Mouse (Mus musculus) C2C12 (cell line): Measurements from ENCODE around the gene Ankdd1b. TPM values are rescaled to one million over a fixed set of nuclear protein-coding genes. Genes with fewer than 3 reads are reported as not detected.

Experiments
- H3K27me3 ChIP-seq: one replicate; pipeline ENCODE4 v1.6.1; 2011; ENCODE audit not compliant: control insufficient read depth, insufficient read depth, insufficient read length
- H3K36me3 ChIP-seq: one replicate; pipeline ENCODE4 v1.6.1; 2011; ENCODE audit not compliant: control insufficient read depth, insufficient read depth
- H3K4me3 ChIP-seq: one replicate; pipeline ENCODE4 v1.5.1; 2011; ENCODE audit warnings: mild to moderate bottlenecking, control low read depth; ENCODE audit not compliant: poor library complexity, insufficient read depth, severe bottlenecking
- H3K79me2 ChIP-seq: one replicate; pipeline ENCODE4 v1.6.1; 2011; ENCODE audit not compliant: control insufficient read depth, insufficient read depth
- H3K79me3 ChIP-seq: one replicate; pipeline ENCODE4 v1.6.1; 2011; ENCODE audit warnings: low read depth, control low read depth
- H3ac ChIP-seq: one replicate; pipeline ENCODE3; 2011; ENCODE audit warnings: low read depth; ENCODE audit not compliant: control insufficient read depth, insufficient read length
- CEBPB ChIP-seq: IDR thresholded peaks from one replicate; pipeline ENCODE4 v1.6.1; 2011; ENCODE audit warnings: low read depth, mild to moderate bottlenecking, control low read depth, moderate library complexity
- CTCF ChIP-seq: IDR thresholded peaks from one replicate; pipeline ENCODE4 v1.5.1; 2011; ENCODE audit not compliant: control insufficient read depth, insufficient read depth, insufficient read length
- FOSL1 ChIP-seq: IDR thresholded peaks from one replicate; pipeline ENCODE4 v1.8.0; 2011; ENCODE audit warnings: mild to moderate bottlenecking, low read length; ENCODE audit not compliant: poor library complexity, insufficient read depth, severe bottlenecking
- MAX ChIP-seq: IDR thresholded peaks from one replicate; pipeline ENCODE4 v1.6.1; 2011; ENCODE audit warnings: mild to moderate bottlenecking, control low read depth
- MYOD1 ChIP-seq: IDR thresholded peaks from one replicate; pipeline ENCODE4 v1.6.1; 2011; ENCODE audit warnings: low read depth; ENCODE audit not compliant: control insufficient read depth, insufficient read length
- MYOG ChIP-seq: IDR thresholded peaks from one replicate; pipeline ENCODE4 v1.6.1; 2011; ENCODE audit not compliant: control insufficient read depth, insufficient read length; ENCODE audit errors: extremely low read depth
- USF1 ChIP-seq: IDR thresholded peaks from one replicate; pipeline ENCODE4 v1.6.1; 2011; ENCODE audit warnings: low read depth, mild to moderate bottlenecking, control low read depth, moderate library complexity
- polyA plus RNA-seq: library from polyadenylated mRNA; unstranded; fragments of >200 nt; fragmentation: generic; extraction: Trizol; gene quantifications from one replicate; pipeline ENCODE4 v1.2.1, GENCODE M21; 2012; ENCODE audit warnings: missing spikeins

Gene Ankdd1b
- polyA plus RNA-seq, 1 experiment, result not detected

- Histone ChIP-seq H3K36me3 (peaks cover 32% of the 10 kb centered on the region), H3K79me2 (no peaks in the 10 kb centered on the region), H3K27me3 (no peaks in the 10 kb centered on the region)
These were observed 54.6 kb downstream of the Ankdd1b start for GRCm38 (mm10) chr13:96416380-96416779.

GRCm38 (mm10) chr13:96414384-96414783 is 56.6 kb downstream of the Ankdd1b start:
- peaks cover 38% of the 10 kb centered on the region for H3K36me3 ChIP-seq
- no peak overlapping the region for H3K4me3 ChIP-seq
- H3K79me2 ChIP-seq, result no peaks in the 10 kb centered on the region
- H3K27me3 ChIP-seq, result no peaks in the 10 kb centered on the region
- TF ChIP-seq FOSL1, result no peak
- no peak for TF ChIP-seq MYOD1
- no peak for TF ChIP-seq CEBPB
- TF ChIP-seq MAX, result no peak
- TF ChIP-seq CTCF, result no peak
- TF ChIP-seq USF1, result no peak
- no peak for TF ChIP-seq MYOG
- no peaks in the 10 kb centered on the region for H3K79me3 ChIP-seq
- no peak overlapping the region for H3ac ChIP-seq

More at GRCm38 (mm10) chr13:96416380-96416779, 54.6 kb downstream of the Ankdd1b start:
- no peak for TF ChIP-seq MYOD1
- TF ChIP-seq CTCF, result no peak
- no peak for TF ChIP-seq MAX
- no peak for TF ChIP-seq FOSL1
- no peak for TF ChIP-seq USF1
- TF ChIP-seq MYOG, result no peak
- TF ChIP-seq CEBPB, result no peak
- Histone ChIP-seq H3ac (no peak overlapping the region), H3K79me3 (no peaks in the 10 kb centered on the region), H3K4me3 (no peak overlapping the region)

- Histone ChIP-seq H3K79me3 (no peaks in the 10 kb centered on the region), H3K27me3 (no peaks in the 10 kb centered on the region), H3ac (no peak overlapping the region), H3K79me2 (no peaks in the 10 kb centered on the region), H3K4me3 (no peak overlapping the region), H3K36me3 (peaks cover 41% of the 10 kb centered on the region)
- TF ChIP-seq USF1 (no peak), MAX (no peak), CEBPB (no peak), FOSL1 (no peak), MYOD1 (no peak), CTCF (no peak), MYOG (no peak)
These were observed 62.2 kb downstream of the Ankdd1b start for GRCm38 (mm10) chr13:96408786-96409185.

GRCm38 (mm10) chr13:96407040-96407439 is 64.0 kb downstream of the Ankdd1b start:
- Histone ChIP-seq H3K4me3 (no peak overlapping the region), H3ac (no peak overlapping the region), H3K27me3 (no peaks in the 10 kb centered on the region), H3K79me3 (no peaks in the 10 kb centered on the region), H3K36me3 (peaks cover 55% of the 10 kb centered on the region), H3K79me2 (no peaks in the 10 kb centered on the region)
- TF ChIP-seq MYOD1 (no peak), MAX (no peak), CTCF (peak; percentile 27)

GRCm38 (mm10) chr13:96405518-96405917 is 65.5 kb downstream of the Ankdd1b start:
- H3K4me3 ChIP-seq, result no peak overlapping the region
- no peaks in the 10 kb centered on the region for H3K79me2 ChIP-seq
- TF ChIP-seq FOSL1, result no peak
- H3K36me3 ChIP-seq, result peaks cover 63% of the 10 kb centered on the region
- no peaks in the 10 kb centered on the region for H3K79me3 ChIP-seq
- no peak overlapping the region for H3ac ChIP-seq
- no peaks in the 10 kb centered on the region for H3K27me3 ChIP-seq

GRCm38 (mm10) chr13:96401251-96401650 is 69.7 kb downstream of the Ankdd1b start:
- H3K27me3 ChIP-seq, result no peaks in the 10 kb centered on the region
- no peaks in the 10 kb centered on the region for H3K79me3 ChIP-seq
- no peak overlapping the region for H3ac ChIP-seq
- TF ChIP-seq USF1 (no peak), CEBPB (no peak), CTCF (no peak), FOSL1 (no peak), MAX (no peak), MYOG (no peak), MYOD1 (no peak)
- no peaks in the 10 kb centered on the region for H3K79me2 ChIP-seq
- H3K4me3 ChIP-seq, result no peak overlapping the region
- peaks cover 85% of the 10 kb centered on the region for H3K36me3 ChIP-seq
